Mouse (Mus musculus) retina, adult 2 months (tissue): ENCODE data around the gene Gm156.
"Not testable (repeated sequence)": the region's sequence is repeated elsewhere in the genome, so short reads cannot be mapped to it uniquely, and the experiment has no call there.

Experiments used
- DNase-seq: peaks from one replicate; pipeline ENCODE4 v3.0.0-alpha.2; 2012; ENCODE audit warnings: low read depth, low spot score

The Gm156 gene

GRCm38 (mm10) chr6:129784170-129784569 lies at the start of gene Gm156:
Gm156 (minus strand) TSS chr6:129784270.
- not testable (repeated sequence) for DNase-seq

GRCm38 (mm10) chr6:129825559-129825958 lies 41.5 kb upstream of the Gm156 start:
- DNase-seq = no peak

GRCm38 (mm10) chr6:129824004-129824403 lies 39.9 kb upstream of the Gm156 start:
- DNase-seq = no peak

GRCm38 (mm10) chr6:129817731-129818130 lies 33.7 kb upstream of the Gm156 start:
- no peak for DNase-seq

- no peak for DNase-seq
Measured at GRCm38 (mm10) chr6:129747654-129748032, 36.4 kb downstream of the Gm156 start.

- no peak for DNase-seq
Measured at GRCm38 (mm10) chr6:129747016-129747653, 36.9 kb downstream of the Gm156 start.

- DNase-seq = no peak
Measured at GRCm38 (mm10) chr6:129746151-129746550, 37.9 kb downstream of the Gm156 start.

GRCm38 (mm10) chr6:129740069-129740721 lies 43.9 kb downstream of the Gm156 start, which contains the start of gene Klri2:
Klri2 (minus strand) TSS chr6:129740484.
- no peak for DNase-seq

- DNase-seq = no peak
Measured at GRCm38 (mm10) chr6:129736414-129736813, 47.7 kb downstream of the Gm156 start.

- no peak for DNase-seq
Measured at GRCm38 (mm10) chr6:129727237-129727636, 56.8 kb downstream of the Gm156 start.

- DNase-seq = no peak
Measured at GRCm38 (mm10) chr6:129721390-129721789, 62.7 kb downstream of the Gm156 start.

GRCm38 (mm10) chr6:129720487-129720886 lies 63.6 kb downstream of the Gm156 start:
- no peak for DNase-seq

- no peak for DNase-seq
Measured at GRCm38 (mm10) chr6:129717032-129717431, 67.0 kb downstream of the Gm156 start, which contains the start of gene Klri1. Klri1 (minus strand) TSS chr6:129717132.
